Mouse (Mus musculus) adrenal gland, postnatal 10 days (tissue): ENCODE data around the gene Tns3. TPM values are rescaled to one million over a fixed set of nuclear protein-coding genes. Genes with fewer than 3 reads are reported as not detected.
"Not testable (repeated sequence)": the region's sequence is repeated elsewhere in the genome, so short reads cannot be mapped to it uniquely, and the experiment has no call there.

Source experiments
- DNase-seq: peaks from one replicate; pipeline ENCODE4 v3.0.0; 2021; ENCODE audit warnings: mixed read lengths
- total RNA-seq, 2 experiments: library from RNA; stranded (reverse); gene quantifications; 2 replicates each; pipeline ENCODE4 v1.2.3; 2021

Gene Tns3
- total RNA-seq, 2 experiments from 2014 or later = 36.5 to 38.5 TPM

DNA sequence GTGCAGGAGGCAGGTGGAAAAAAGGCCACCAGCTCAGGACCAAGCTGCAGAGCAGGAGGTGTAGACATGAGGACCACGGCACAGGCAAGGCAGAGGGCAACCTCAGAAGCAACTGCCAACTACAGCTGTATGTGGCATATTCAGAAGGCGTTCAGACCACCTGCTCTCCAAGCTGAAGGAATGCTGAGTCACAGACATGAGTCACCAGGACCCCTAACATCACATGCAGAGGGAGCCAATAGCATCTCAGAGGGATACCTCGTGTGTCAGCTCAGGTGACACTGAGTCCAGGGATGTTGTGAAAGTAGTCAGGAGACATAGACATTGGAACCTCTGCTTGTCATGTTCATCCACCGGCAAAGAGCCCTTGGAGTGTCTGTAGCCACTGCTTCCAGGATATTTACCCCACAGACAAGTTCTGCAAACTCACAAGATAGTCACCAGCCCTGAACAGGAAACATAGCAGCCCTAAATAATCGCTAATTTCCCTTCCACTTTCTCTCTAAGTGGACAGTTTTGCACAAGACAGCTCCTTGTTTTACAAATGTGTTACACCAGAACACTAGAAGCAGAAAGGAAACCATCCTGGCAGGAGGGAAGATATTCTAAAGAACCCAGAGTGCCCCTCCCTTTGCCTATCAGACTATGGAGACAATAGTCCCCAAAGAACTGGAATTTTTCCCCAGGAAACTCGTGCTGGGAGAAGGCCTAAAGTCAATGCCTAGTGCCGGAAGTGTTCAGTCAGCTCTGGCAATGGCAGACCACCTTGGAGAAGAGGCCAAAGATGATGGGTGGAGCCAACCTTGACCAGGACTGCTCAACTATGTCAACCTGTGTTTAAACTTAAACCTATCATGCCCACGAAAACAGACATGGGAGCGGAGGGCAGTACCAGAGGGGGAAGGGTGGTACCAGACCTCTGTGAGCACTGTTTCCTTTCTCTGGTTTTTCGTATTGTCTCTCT is 88.8 kb downstream of the Tns3 start:
- no peak for DNase-seq

DNA sequence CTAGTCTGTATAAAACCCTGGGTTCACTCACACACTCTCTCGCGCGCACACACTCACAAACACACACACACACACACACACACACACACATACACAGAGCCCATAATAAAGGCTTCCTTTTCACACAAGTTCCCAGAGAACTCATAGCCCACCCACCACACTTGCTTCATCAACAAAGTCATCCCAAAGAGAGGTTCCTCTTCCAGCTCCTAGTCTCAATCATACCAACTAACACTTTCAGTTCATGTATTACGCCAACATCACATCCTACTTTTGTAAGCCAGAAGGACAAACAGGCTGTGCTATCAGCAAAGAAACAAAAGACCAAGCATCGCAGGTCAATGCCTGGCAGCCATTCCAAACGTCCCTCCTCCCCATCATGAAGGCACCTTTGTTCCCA is 89.8 kb downstream of the Tns3 start:
- DNase-seq = no peak

DNA sequence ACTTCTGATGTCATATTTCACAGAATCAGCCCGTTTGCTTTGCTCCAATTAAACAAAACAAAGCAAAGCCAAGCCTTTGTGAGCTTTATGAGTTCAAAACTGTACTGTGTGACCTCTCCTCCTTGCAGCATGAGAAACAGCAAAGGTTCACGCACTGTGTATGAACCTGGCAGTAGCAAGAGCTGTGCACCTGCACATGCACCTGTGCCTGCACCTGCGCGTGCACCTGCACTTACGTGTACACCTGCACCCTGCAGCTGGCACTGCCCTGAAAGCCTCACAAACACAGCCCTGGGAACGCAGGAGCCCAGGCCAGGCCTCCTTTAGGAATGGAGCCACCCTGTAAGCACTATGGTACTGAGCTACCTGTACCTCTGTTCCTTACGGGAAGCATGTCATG is 91.6 kb downstream of the Tns3 start:
- no peak for DNase-seq

DNA sequence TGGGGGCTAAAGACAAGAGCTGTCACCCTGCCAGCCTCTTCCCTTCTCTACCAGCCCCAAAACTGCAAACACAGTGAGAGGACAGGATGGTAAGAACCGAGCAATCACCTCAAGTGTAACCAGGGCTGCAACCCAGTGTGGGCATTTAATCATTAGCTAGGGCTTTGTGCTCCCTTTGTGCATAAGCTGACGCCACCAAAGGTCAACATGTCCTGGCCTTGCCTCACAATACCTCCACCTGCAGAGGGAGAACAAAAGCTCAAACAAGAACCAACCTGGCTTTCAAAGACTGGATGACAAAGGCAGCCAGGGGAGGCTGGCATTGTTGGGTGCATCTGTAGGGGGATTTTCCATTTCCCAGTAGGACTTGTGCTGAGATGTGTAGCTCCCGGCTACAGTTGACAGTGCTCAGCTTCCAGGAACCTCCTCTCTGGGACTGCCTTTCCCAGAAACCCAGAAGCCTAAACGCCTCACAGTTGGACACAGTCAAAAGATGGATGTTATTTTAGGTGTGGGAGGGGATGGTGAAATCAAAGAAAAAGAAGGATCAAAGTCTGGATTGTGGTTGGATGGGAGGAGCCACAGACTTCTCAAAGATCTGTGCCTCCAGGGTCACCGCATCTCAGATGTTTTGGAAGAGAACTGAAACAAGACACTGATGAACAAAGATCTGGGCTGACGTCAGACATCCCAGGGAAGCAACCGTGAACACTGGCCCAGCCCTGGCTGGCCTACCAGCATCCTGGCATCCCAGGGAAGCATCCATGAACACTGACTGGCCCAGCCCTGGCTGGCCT is 94.9 kb downstream of the Tns3 start:
- no peak for DNase-seq

DNA sequence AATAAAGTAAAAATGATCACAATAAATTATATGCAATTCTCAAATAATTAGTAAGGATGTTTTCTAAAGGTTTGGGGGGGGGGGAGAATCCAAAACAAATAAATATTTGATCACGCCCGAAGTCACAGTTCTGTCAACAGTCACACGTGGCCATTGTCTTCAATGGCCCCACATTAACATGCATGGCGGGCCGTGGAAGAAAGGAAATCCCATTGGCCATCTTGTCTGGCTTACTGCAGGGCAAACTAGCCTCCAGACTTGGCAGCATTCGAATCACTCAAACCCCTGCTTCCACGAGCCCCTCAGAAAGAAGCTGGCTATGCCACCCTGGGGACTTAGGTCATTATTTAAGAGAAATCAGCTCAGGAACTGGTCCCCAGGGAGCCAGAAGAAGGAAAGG is 95.5 kb downstream of the Tns3 start:
- no peak for DNase-seq

DNA sequence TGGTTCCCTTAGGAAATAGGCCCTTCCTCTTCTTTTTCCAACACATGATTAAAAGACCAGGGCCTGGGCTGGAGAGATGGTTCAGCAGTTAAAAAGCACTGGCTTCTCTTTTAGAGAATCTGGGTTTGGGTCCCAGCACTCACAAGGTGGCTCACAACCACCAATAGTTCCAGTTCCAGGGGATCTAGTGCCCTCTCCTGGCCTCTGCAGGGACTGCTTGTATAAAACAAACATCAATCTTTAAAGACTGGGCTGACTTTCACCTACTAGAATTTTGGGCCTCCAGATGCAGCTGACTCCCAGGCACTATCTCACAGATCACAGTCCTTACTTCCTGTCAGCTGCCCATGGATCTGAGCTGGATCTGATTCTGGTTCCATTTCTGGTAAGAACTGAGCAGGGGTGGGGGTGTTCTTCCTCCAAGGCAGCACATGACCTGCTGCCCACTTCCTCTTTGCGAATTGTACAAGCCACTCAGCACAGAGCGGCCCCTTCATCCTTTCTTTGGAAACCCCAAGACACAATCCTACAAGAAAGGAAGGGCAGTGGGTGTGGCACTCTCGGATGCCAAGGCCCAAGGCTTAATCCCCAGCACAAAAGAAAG is 98.0 kb downstream of the Tns3 start:
- no peak for DNase-seq

DNA sequence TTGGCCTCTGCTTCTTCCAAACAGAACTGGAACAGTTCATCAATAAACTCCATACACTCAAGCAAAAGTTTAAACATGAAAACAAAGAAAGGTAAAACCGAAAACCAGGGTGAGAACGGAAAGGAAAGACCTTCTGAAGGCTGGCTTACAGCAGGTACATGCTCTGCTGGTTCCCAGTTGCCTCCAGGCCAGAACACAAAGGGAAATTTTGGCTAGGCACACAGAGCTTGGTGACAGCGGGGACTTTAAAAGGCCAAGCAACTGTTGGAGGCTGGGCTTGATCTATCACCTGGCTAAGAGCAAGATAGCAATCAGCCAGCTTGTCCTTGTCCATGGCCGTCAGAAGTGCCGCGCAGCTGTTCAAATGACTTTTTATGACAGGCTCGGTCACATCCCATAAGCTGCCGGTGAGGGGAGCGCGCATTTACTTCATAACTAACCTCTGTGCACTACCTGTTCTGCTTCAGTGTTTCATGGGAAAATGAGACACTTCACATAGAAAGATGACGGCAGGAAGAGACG is 105.5 kb downstream of the Tns3 start:
- DNase-seq = peak; percentile 12

DNA sequence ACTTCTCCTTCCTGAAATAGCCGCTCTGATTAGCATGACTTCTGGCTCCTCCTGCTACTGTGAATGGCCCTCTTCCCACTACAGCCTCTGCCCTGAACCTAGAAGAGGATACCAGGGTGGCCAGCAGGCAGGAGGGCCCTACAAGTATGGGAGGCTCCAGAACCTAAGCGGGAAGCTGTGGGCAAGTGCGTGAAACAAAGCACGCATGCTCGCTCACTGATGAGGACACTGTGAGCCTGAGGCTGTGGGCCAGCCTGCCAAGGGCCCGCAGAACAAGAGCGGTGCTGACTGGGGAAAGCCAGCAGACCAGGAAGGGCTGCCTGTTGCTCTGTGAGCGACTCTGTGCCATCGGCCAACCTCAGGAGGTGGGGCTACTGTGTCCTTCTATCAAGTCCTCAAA is 106.1 kb downstream of the Tns3 start:
- no peak for DNase-seq

DNA sequence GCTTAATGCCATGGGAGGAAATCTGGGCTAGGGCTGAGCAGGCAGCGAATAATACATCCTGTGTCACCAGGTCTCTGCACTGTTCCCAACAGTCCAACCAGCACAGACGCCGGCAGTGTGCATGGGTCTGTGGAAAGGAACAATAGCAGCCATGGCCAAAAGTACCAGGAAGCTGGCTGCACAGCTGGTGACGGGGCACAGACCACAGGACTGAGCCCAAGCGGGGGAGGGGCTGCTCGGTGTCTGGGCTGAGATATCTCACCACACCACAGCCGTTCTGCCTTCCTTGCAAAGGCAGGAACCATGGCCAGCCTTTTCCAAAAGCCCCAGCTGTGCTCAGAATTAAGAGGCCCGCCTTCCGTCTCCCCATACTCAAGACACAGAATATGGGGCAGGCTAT is 107.3 kb downstream of the Tns3 start:
- DNase-seq = peak; percentile 19

DNA sequence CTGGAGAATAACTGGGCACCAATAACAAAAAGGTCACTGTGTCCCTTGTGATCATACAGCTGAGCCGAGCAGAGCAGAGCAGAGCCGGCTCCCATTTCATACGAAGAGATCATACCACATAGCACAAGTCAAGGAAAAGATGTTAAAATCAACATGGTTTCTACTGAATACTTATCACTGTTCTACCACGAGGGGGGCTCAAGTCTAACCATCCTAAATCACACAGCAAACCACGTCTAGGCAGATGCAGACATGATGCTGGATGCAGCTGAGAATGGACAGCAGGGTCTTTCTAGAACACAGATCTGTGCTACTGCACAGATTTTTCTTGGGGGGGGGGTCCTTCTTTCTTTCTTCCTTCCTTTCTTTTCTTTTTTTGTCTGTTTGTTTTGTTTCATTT is 112.6 kb downstream of the Tns3 start:
- no peak for DNase-seq

DNA sequence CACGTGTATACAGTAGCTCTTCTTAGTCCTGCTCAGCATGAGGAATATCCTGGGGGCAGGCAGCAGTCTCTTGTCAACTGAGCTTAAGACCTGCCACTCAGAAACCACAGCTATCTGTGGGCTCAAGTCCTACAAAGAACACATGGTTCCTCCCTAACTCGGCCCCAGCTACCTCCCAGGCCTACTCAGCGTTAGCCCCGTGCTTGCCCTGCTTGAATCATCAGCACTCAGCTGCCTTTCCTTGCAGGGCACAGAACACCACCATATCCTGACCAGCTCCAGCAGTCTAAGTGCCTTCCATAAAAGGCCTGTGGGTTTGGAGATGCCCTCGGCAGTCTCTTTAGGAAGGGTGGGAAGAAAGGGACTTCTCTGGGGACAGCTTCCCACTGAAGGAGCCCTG is 116.7 kb downstream of the Tns3 start:
- no peak for DNase-seq

DNA sequence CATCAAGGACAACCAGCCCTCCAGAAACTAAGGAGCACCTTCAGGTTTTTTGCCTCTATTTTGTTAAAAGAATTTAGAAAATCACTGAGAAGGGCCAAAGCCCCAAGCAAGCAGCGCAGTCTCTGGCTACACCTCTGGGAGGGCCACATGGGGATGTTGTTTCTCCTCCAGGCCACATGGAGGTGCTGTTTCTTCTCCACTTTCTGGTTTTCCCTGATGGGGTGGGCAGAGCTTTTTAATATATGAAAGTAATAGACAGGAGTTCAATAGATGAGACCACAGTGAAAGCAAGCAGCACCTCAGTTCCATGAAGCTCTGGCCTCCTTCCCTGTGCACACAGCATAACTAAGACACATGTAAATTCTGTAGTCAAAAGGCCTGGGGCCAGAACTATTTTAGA is 118.5 kb downstream of the Tns3 start:
- DNase-seq = peak; percentile 52

DNA sequence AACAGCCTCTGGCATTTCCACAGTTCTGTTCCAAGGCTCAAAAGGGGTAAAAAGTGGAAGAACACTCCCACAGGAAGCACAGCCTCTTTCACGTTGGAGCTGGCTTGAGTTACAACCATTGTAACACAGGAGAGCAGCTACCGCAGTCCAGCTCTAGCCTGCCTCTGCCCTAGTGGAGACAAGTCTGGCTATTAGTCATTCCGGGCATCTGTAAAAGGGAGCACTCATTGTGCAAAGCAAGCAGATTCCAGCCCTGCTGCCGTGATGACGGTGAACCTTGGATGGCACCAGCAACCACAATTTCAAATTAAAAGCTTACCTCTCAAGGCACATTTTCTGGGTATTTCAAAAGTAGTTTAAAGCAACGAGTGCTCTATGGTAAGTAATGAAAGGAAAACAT is 120.0 kb downstream of the Tns3 start:
- no peak for DNase-seq

DNA sequence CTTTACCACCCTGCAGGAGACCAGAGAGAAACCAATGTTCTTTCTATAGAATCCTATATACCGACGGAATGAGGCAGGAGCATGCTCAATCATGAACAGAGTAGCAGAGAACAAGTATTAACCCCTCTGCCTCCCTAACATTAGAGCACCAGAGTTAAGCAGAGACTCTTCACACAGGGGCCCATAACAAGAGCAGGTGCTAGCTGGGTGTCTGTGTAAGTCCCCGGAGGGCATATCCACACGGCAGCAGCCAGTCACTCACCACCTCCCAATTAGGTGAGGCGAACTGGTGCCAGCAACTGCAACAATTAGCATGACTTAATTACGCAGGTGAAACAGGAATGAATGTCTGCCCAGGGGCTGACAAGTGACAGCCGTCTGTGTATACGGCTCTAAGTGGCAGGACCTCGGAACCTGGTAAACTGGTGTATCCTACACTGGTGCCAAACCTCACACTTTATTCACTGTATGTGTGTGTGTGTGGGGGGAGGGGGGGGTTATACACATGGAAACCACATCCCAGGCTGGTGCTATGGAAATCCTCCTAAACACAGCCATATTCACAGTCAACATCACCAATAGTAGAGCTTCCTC is 123.0 kb downstream of the Tns3 start:
- no peak for DNase-seq

DNA sequence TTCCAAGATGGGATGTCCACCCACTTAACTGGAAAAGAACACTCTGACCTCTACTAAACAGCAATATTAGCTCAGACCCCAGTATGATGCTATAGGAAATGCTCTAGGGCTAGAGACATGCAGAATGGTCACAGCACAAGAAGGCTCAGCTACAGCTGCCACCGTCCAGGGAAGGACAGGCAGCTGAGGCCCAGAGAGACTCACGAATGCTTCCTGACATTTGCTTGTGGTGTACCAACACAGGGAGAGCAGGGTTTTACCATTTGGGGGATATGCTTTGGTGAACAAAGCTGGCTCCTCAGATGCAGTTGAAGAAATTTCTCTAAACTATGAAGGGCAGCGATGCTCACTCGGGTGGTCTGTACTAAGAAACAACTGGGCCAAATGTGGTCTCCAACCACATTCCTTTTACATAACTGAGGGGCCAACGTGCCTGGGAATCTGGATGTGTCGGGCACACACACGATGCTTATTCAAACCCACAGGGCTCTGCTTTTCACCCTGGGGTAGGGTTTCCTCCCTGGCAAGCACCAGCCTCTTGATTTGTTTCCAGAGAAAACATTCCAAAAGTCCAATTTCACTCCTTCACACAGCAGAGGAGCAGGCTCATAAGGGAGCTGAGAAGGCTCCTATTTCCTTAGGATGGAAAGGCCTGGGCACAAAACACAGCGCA is 124.6 kb downstream of the Tns3 start:
- no peak for DNase-seq

DNA sequence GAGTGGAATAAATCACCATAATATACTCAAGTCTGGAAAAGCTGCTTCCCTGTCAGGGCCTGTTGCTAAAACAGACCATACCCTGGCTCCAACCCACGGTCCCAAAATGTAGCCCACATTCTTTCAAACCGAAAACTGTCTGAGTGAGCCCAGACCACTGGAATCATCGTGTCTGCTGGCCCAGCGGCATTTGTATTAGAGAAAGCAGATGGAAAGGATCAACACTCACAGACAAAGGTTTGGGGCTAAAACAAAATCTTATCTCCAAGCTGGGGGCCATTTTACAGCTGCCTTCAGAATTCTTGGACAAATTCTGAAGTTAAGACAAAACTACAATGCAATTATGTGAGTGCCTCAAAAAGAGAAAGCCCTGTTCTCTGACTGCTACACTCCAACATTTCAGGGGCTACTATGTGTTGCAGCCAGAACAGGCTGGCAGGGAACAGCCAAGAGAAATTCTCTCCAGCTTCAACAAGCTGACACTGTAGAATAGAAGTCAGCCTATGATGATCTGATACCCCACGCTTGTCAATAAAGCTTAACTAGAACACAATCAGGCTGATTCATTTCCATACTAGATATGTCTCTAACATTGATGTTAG is 127.2 kb downstream of the Tns3 start:
- no peak for DNase-seq

DNA sequence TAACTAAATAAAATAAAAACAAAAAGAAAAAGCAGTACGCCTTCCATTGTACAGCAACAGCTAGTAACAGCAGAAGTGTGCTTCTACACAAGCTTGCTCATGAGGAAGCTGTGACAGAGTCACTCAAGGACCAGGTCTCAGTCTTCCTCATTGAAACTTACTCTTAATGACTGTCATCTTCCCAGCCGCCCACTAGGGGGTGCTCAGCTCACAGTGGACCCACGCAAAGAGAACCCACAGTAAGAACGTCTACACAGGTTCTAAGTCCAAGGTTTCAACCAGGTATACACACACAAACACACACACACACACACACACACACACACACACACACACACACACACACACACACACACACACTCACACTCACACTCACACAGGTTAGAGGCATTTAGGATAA is 129.4 kb downstream of the Tns3 start:
- peak; percentile 83 for DNase-seq

DNA sequence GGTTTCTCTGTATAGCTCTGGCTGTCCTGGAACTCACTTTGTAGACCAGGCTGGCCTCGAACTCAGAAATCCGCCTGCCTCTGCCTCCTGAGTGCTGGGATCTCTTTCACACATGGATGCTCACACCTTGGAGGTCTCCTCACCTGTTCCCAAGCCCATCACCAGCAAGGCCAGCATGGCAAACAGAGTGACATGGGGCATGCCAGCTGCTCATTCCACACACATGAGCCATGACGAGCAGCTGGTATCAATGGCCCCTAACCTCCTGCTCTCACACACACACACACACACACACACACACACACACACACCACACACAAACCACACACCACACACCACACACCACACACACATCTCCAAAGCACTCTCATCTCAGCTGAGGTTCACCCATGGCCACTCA is 131.6 kb downstream of the Tns3 start:
- not testable (repeated sequence) for DNase-seq

DNA sequence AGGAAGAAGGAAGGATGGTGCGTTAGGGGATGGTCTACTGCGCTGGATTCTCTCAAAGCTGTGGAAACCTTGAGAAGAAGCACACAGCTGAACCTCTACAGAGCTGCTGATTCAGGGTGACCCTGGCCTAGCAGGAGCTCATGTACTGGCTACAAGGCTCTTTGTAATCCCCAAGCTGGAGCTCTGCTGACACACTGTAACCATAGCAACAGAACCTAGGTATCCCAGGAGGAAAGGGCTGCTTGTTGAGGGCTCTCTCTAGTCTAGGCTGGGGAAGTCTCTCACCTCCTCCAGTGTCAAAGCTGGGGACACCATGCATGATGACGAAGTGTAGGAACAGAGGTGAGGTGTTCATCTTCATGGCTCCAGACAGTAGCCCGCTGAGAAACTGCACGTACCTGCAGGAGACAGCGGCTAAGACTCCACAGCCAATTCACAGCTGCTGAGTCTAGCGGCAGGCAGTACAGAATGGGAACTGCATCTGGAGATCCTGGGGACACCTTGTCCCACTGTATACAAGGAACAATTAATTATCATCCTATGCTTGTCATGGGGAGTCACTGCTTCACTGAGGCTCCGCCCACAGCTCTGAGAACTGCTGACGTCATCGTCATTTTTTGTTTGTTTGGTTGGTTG is 132.1 kb downstream of the Tns3 start:
- no peak for DNase-seq

DNA sequence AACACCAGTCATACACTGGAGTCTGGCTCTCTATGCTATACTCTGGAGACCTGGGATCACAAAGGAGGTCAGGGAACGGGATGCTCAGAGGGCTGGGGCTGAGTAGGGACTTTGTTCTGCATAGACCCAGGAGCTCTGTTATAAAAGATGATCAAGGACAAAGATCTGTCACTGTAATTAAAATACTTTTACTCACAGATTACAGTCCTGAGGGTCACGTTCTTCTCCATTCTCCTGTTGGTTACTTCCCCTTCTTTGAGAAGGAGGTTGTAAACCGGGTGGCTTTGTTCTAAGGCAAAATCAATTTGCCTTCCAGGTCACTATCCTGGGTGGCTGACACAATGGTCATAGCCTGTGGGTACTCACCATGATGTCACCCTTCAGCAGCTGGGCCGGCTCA is 133.8 kb downstream of the Tns3 start:
- no peak for DNase-seq

DNA sequence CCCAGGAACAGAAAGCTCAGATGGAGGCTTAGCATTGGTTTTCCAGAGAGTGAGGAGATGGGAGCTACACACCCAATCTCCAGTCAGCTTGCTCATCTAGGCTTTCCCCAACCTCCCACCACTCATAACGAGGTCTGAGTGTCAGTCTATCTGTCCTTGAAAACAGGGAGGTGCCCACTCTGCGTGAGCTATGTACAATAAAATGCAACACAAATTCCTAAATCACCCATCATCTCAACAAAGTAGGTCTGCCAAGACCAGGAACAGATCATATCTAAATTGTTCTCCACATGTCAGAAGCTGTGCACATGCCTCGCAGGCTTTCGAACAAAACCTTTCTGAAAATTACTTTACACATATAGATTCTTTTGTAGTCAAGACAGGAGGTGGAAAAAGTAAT is 134.3 kb downstream of the Tns3 start:
- DNase-seq = no peak
